Mouse (Mus musculus): ENCODE measurements at regions not wholly inside any gene's neighbourhood (a gene's known extent, or its start where the extent isn't known, plus 50 kb on each side); places are given as distances from the start of the nearest gene placed in this dataset.

DNA sequence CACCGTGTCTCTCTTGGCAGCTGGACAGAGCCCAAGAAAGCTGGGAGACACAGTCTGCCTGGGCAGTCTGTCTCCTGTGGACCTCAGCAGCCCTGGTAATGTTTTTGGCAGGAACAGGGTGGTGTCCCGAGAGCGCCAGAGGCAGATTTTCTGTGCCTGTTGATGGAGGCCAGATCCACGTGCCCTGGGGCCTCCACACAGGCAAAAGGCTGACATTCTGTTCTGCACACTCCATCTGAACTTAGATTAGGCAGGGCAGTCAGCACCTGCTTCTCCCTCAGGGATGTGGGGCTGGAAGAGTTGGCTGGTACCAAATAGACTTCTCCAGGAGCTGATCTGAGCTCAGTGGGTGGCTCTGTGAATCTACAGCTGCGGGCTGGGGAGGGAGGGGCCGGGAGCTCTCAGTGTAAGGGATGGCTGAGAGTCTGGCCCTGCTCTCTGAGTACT, 83.8 kb downstream of the Gadd45g start:
- no peak for DNase-seq (ENCODE audit: low spot score in 2 of 2)

DNA sequence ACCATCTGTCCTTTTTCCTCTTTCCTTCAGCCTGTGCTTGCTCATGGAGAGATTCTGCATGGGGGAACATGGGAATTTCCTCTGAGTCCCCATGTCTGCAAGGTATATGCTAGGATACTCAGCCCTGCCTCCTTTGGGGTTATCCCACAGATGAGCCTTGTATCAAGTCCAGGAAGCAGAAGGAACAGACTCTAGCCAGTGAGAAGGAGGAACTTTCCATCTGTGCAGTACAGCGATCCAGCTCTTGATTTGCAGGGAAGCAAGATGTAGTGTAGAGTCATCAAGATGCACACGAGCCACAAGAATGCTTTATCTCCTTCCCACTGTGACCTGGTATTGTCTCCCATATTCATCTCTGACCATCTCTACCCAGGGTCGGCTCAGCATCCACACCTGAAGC, 84.5 kb downstream of the Gadd45g start:
- no peak for DNase-seq (ENCODE audit: low spot score in 2 of 2)

DNA sequence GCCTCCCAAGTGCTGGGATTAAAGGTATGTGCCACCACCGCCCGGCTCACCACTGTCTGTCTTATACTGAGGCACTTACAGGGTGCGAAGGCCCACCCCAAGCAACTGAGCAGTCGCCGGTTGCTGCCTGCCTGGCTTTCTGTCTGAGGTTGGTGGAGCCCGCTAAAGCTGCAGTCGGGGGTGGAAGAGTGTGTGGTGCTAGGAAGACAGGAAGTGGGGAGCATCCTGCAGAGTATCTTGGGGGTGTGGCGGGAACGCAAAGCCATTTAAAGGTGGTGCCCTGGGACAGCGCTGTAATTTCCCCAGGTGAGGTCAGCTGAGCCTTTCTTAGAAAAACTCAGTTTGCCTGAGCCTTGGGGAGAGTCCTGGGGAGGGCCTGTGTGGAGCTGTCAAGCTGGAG, 89.3 kb downstream of the Gadd45g start:
- DNase-seq (ENCODE audit: low spot score in 2 of 2): no peak

DNA sequence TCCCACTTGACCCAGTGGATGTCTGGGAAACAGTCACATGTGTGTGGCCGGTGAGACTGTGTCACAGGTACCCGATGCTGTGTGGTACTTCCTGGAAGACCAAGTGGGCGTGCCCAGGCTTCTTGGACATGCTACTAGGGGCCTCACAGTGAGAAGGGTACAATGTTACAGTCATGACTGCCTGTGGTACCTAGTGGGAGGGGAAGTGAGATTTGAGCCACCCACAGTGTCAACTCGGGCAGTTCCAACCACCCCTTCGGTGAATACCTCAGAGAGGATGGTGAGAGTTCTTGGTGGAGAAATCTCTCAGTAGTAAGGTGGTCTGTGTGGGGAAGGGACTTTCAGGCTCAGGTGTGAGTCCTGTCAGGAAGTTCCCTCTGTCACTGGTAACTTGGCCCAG, 90.0 kb downstream of the Gadd45g start:
- no peak for DNase-seq (ENCODE audit: low spot score in 2 of 2)

DNA sequence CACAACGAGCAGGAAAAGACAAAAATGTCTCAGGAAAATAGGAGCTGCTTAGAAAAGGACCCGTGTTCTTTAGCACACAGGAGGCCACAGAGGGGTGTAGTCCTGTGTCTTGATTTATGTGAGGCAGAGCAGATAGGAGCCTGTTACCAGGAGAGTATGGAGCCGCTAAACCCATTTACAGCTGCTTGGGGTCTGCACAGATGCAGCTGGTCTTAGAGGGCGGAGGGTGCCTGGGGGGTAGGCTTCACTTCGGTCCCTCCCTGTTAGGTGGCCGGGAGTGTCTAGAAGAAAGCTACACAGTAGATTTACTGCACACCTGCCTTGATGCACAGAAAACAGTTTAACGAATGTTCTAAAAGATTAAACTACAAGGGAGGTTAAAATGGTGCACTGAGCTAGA, 91.4 kb downstream of the Gadd45g start:
- no peak for DNase-seq (ENCODE audit: low spot score in 2 of 2)

DNA sequence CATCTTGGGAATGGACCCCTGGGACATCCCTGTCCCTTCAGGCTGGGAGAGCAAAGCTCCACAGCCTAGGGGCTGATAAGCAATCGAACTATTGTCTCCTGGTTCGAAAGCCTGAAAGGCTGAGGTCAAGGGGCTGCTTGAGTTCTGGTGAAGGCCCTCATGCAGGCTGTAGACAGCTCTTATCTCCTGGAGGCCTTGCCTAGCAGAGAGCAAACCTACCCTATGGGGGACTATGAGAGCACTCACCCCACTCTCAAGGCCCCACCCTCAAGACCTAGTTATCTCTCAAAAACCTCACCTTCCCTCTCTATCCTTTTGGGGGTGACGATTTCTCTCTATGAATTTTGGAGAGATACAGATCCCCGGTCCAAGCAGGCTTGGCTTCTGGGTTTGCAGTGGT, 92.8 kb downstream of the Gadd45g start:
- no peak for DNase-seq (ENCODE audit: low spot score in 2 of 2)

DNA sequence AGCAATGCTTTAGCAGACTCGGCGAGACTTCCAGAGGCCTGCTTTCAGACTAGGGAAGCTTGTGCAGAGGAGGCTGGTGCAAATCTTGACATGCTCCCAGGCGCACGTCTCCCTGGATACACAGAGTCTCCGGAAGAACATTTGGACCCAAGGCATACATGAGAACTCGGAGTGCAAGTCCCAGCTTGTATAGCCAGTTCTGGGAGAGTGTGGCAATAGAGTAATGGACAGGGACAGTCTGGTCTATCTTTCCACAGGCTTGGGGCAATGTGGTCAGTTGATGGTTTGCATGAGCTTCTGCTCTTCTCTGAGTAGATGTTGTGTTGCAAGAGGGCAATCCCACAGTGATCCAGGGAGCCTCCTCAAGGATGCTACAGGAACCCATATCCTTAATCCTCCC, 93.2 kb downstream of the Gadd45g start:
- no peak for DNase-seq (ENCODE audit: low spot score in 2 of 2)

DNA sequence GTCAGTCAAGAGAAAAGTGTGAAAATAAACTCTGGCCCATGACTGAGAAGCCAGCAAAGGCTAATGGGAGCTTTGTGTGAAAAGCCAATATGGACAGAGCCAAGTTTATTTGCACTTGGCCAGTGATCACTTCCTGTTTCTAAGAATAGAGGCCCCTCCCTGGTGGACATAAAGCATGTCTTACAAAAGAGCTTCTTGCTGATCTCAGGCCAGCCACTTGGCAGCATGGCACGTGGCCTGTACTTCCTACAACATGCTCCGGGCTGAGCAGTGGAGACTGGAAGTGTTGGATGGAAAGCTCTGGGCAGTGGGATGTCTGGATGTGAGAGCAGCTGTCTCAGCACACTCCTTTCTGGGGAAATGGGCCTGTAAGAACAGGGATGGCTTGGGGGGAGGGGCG, 99.7 kb downstream of the Gadd45g start:
- peak in 1 of 2 experiments; percentile 42 for DNase-seq (ENCODE audit: low spot score in 2 of 2)

DNA sequence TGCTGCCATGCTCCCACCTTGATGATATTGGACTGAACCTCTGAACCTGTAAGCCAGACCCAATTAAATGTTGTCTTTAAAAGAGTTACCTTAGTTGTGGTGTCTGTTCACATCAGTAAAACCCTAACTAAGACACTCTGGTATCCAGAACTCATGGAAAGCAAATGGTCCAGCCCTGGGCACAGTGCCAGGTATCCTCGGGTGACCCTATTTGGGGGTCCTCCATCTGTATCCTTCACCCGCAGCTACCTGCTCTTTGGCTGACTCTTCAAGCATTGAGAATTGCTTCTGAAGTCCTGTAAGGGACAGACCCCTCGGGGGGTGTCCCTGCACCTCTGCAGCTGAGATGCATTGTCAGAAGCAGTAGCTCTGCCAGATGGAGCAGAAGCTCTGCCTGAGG, 102.4 kb downstream of the Gadd45g start:
- no peak for DNase-seq (ENCODE audit: low spot score in 2 of 2)

DNA sequence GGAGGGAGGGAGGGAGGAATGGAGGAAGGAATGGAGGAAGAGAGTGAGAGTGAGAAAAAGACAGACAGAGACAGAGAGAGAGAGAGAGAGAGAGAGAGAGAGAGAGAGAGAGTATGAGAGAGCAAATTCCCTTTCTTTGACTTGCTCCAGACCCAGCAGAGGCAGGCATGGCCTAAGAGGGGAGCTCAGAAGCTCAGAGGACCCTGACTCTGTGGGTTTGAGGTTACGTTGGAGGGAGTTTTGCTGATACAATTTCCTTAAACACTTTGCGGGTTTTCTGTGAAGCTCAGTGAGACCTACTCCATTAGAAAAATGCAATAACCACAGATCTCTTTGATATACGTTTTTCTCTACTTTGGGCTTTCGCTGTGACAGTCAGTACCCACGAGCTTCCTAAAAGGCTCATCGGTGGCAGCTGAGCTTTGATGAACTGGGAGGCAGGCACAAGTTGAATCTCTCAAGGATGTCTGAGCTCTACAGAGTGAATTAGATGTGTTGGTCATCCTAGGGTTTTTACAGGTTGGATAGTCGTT, 105.1 kb downstream of the Gadd45g start:
- no peak for DNase-seq (ENCODE audit: low spot score in 2 of 2)

DNA sequence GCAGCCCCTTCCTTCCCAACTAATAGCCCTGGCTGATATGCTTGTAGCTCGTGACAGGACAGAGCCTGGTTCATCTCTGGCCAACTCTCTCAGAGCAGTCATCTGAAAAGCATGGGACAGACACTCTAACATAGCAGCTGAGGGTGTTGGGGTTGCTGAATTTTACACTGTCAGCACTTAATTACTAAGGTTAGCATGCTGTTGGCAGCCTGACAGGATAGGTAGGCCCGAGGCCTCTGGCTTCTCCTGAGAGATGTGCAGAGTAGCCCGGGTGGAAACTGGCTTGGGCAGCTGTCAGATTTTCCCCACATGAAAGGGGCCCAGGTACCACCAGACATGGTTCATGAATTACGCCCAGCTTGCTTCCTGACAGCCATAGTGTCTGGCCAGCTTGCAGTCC, 106.6 kb downstream of the Gadd45g start:
- no peak for DNase-seq (ENCODE audit: low spot score in 2 of 2)

DNA sequence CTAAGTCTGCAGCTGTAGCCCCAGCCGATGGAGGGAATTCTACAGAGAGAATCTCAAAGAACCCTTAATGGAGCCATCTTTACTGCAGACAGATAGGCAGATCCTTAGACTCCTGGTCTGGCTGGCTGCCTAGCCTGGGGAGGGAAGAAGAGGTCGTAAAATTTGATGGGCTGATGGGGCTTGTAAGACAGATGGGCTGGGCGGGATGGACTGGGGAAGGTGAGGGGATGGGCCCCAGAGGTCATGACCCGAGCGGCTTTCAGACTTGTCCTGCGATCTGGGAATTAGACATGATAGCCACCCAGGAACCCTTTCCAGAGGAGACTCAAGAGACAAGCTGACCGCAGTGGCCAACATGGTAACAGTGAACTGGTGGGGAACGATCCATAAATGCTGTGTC, 107.1 kb downstream of the Gadd45g start:
- no peak for DNase-seq (ENCODE audit: low spot score in 2 of 2)

DNA sequence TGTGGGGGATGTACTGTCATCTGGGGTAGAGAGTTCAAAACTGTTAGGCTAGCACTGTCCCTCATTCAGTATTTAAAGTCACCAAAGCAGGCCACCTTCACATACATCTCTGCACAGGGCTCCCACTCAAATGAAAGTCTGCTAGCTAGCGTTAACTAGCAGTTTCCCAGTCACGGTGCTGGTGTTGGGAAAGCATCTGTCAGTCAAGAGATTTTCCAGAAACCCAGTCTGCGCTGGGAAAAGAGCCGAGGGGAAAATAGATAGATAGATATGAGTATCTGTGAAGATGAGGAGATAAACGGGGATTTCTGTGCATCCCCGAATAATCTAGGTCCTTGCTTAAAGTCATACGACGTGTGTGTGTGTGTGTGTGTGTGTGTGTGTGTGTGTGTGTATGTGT, 110.6 kb downstream of the Gadd45g start:
- no peak for DNase-seq (ENCODE audit: low spot score in 2 of 2)

DNA sequence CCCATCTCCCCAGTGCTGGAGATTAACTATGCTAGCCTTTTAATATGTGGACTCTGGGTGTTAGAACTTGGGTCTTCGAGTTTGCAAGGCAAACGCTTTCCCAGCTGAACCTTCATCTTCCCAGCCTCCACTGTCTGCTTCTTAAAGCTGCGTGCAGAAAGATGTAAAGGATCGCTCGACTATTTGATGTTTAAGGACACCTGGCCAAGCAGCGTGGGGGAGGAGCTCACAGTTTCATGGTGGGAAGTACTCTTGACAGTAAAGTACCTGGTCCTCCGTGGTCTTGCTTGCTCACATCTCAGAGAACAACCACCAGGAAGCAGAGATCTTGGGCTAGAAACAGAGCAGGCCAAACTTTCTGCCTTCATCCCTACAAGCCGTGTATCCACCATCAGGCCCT, 113.1 kb downstream of the Gadd45g start:
- DNase-seq (ENCODE audit: low spot score in 2 of 2): no peak

DNA sequence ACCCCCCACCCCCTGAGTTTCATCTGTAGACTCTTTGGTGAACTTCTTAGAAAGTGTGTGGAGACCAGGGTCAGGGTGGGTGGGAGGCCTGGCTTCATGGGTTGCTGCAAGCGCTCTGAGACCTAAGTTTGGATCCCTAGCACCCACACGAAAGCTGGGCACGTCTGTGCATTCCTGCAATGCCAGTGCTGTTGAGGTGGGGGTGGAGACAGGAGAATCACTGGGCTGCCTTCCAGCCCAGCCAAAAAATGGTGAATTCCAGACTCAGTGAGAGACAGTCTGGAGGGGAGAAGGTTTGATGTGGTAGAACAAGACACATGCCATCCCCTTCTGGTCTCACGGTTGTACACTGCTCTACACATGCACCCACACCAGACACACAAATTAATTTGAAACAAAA, 113.8 kb downstream of the Gadd45g start:
- no peak for DNase-seq (ENCODE audit: low spot score in 2 of 2)

DNA sequence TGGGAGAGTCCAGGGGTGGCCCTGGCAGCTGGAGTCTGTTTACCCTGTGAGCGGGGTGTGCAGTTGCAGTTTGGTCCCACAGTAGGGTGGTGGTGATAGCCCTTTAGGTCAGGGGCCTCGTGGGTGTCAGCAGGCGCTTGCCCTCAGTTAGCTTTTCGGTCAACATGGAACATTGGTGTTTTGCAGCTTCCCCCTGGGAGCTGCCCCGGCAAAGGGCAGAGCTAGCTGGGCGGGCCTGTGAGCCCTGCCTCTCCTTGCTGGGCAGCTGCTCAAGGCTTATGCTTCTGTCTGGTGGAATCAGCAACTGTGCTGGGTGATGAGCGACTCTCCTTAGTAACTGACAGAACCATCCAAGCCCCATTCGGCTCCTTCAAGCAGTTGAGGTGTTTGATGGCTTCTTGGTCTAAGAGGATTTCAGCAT, 115.7 kb downstream of the Gadd45g start:
- no peak for DNase-seq (ENCODE audit: low spot score in 2 of 2)

DNA sequence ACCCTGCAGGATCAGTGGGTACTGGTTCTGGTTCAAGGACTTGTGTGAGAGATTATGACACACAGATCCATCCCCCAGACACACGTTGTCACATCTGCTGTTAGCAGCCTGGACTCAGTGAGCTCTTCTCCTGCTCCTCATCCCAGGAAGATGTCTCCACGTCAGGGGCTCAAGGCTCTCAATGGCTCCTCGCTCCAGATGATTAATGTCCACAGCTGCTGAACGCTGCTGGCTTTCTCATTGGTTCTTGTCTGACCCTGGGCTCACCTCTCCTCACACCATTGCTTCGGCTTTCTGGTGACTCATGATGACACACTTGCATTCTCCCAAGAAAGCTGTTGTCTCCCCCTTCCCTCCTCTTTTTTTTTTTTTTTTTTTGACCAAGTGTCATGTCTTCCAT, 116.2 kb downstream of the Gadd45g start:
- DNase-seq (ENCODE audit: low spot score in 2 of 2): no peak

DNA sequence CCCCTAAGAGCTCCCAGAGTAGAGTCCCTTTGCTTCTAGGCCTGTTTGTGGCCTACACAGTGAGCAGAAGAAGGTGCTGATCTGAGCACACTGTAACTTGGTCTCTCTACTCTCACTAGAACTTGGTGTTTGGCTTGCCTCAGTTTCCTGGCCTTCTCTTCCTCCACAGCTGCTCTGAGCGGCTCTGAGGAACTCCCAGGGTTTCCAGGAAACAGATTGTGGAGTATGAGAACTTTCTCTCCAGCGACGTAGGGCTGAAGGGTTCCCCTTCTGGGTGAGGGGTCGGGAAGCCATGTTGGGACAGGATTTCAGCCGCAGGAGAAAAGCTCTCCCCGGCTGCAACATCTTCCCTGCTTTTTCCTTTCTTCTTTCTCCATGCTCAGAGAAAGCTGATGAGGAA, 117.5 kb downstream of the Gadd45g start:
- no peak for DNase-seq (ENCODE audit: low spot score in 2 of 2)

DNA sequence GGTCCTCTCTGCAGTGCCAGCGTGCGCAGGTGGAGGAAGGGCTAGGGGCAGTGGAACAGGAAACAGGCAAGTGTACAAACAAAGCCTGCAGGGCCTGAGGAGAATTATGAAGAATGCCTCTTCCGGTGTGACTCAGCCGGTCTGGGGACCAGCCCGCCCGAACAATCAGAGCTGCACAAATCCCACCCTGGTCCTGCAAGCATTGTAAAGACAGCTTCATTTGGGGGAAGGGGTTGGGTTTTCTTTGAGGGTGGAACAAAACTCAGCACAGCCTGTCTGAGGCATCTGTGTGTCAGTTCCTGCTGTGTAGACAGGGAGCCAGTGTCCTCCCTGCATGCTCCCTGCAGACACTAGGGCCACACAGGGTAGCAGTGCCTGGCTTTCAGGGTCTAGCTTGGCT, 117.9 kb downstream of the Gadd45g start:
- no peak for DNase-seq (ENCODE audit: low spot score in 2 of 2)

DNA sequence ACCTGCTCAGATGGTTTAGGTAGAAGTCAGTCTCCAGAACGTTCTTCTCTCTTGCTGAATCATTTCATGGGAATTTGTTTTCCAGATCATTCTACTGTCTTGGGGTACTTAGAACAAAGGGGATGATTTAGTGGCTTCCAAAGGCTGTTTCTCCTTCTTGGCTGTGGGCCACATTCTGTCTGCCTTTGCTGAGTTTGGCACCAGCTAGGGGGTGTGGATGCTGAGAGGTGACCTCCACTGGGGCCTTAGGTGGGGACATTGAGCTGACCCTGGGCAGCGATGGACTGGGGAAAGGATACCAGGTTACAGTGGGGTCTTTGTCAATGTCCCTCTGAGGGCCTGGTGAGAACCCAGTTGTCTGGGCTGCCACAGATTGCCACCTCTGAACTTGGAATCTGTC, 118.4 kb downstream of the Gadd45g start:
- DNase-seq (ENCODE audit: low spot score in 2 of 2): no peak

DNA sequence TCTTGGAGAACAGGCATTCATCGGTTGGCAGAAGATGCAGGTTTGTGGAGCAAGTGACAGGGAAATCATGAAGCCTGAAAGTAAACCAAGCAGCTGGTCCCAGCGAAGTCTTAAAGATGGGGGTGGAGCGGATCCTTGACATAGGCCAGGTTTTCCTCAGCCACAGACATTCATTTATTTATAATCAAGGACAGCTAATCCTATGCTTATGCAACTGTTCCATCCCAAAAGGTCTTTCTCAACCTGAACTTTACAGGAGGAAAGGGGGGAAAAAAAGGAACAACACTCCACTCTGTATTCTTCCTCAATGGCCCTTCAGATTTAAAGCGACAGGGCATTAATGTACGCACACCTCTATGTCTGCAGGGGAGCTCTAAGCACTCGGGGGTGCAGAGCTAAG, 121.6 kb downstream of the Gadd45g start:
- no peak for DNase-seq (ENCODE audit: low spot score in 2 of 2)

DNA sequence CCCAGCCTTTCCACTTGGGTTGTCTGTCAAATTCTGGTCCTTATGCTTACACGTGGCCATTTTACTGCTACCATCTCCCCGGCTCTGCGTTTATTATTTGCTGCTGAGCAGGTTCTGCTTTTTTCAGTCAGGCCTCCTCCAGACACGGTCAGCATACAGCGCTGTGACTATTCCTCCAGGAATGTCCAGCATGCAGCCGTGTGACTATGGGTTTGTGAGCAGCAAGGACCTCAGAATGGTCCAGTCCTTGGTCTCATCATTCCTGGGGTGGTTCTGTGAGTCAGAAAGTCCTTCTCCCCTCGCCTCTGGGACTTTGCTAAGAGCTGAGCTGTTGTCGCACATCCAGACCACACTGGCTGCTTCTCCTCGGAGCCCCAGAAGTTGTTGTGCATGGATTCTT, 122.3 kb downstream of the Gadd45g start:
- no peak for DNase-seq (ENCODE audit: low spot score in 2 of 2)

DNA sequence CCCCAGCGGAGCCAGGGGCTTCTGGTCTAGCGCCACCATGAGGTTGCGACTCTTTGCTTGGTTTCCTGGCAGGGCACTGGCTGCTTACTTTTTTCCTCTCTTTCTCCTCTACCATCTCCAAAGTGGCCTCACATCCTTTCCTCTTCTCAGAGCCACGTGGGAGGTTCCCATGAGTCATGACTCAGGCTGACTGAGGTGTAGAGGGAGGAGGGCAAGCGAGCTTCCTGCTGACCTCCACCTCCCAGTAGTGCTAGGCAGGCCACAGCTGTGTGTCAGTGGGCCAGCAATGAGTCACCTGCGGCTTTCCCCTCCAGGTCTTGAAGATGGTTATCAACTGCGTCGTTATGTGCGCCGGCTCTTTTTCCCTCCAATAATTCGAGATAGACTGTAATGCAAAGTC, 123.6 kb downstream of the Gadd45g start:
- peak in 1 of 2 experiments; percentile 43 for DNase-seq (ENCODE audit: low spot score in 2 of 2)

DNA sequence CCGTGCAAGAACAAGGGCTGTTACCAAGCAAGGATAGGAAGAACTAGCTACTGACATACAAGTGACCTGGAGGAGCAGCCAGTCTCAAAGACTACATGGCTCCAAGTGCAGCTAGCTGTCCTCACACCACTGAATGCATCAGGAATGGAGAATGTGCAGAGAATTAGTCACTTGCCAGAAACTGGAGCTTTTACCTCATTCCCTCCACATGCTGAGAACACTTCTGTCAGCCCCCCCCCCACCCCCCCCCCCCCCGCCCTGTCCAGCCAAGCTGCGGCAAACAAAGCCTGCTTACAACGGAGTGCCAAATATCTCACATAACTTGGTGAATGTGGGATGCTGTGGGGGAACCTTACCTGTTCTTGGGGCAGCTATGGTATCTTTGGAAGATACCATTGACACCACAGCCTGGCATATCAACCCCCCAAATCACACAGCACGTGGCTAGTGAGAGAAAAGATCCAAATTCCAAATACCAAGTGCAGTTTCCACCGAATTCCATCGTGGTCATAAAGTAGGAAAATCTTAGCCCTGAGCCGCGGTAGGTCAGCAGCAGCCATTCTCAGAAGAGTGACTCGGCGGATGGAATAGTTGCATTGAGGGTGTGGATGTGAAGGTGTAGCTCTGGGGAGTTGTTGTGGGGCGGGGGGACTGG, 126.3 kb downstream of the Gadd45g start:
- no peak for DNase-seq (ENCODE audit: low spot score in 2 of 2)
